Mouse (Mus musculus): ENCODE results near the gene B3gnt3. TPM values are rescaled to one million over a fixed set of nuclear protein-coding genes. Genes with fewer than 3 reads are reported as not detected.

Gene B3gnt3
- total and polyA plus RNA-seq, 3 experiments, result 0.19 to 0.84 TPM; not detected in 1

DNA sequence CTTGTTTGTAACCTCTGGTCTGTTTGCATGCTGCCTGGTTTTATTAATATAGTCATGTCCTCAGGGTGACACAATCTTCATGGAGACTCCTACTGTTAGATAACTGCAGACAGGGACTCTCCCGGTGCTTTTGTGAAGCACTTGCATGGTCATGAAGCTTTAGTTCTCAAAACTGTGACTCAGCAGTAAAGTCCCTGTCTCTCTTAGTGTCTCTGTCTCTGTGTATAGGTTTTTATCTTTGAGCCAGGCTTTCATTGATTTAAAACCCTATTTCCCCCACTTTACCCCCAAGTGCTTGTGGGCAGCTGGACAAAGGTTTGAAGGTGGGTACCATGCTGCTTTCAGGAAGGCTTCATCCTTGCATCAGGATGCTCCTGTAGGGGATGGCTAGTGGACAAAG lies 43.7 kb upstream of the B3gnt3 start:
- no peak overlapping the region for H3K27ac ChIP-seq (ENCODE audit: control insufficient read depth, low read depth, low read length)
- H3K79me2 ChIP-seq (ENCODE audit: control insufficient read depth, insufficient read depth, low read length, poor library complexity), result no peaks in the 10 kb centered on the region
- H3K36me3 ChIP-seq (ENCODE audit: control insufficient read depth in 1 of 2, insufficient read depth in 2 of 2, low read length in 2 of 2), result no peaks in the 10 kb centered on the region
- H3K4me3 ChIP-seq (ENCODE audit: control insufficient read depth in 1 of 2, insufficient read depth in 1 of 2, low read depth in 2 of 2, low read length in 2 of 2), result no peak overlapping the region
- H3K27me3 ChIP-seq (ENCODE audit: control insufficient read depth in 1 of 2, insufficient read depth in 2 of 2, low read length in 2 of 2), result peaks cover 0 to 1% of the 10 kb centered on the region in 2 experiments; a peak in 1 of 4 replicates
- DNase-seq (ENCODE audit: low read depth, low spot score), result no peak
- no peak overlapping the region for H3K9ac ChIP-seq (ENCODE audit: control insufficient read depth, low read depth, low read length, poor library complexity, severe bottlenecking)
- no peaks in the 10 kb centered on the region for H3K9me3 ChIP-seq (replicated peaks; ENCODE audit: insufficient read depth, low read length)
- TF ChIP-seq MAX (IDR thresholded peaks at IDR 0.05; ENCODE audit: low read length), result no peak
- no peak for TF ChIP-seq E2F4 (IDR thresholded peaks at IDR 0.05; ENCODE audit: borderline replicate concordance, low read depth, low read length)
- TF ChIP-seq EP300 (IDR thresholded peaks at IDR 0.05; ENCODE audit: low read depth in 1 of 2, low read length in 2 of 2), result no peak
- TF ChIP-seq ETS1 (IDR thresholded peaks at IDR 0.05; ENCODE audit: low read depth, low read length), result no peak
- TF ChIP-seq HCFC1 (IDR thresholded peaks at IDR 0.05; ENCODE audit: low read depth, low read length), result no peak
- TF ChIP-seq NRF1 (IDR thresholded peaks at IDR 0.05; ENCODE audit: insufficient read depth, low read depth, low read length, poor library complexity, severe bottlenecking), result no peak
- H3K4me1 ChIP-seq (ENCODE audit: control insufficient read depth in 1 of 2, insufficient read depth in 2 of 2, low read length in 2 of 2), result no peaks in the 10 kb centered on the region

DNA sequence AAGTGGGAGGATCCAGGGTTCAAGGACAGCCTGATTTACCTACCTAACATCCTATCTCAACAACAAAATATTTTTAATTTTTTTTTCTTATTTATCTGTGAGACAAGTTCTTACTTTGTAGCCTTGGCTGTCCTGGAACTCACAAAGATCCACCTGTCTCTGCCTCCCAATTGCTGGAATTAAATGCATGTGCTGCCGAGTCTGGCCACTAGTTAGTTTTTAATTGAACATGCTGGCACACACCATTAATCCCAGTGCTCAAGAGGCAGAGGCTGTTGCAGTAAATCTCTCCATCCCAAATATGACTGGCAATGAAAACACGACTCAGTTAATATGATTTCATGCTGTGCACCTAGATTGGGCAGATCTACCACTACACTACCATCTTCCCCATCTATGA lies 41.2 kb upstream of the B3gnt3 start:
- Histone ChIP-seq H3K27ac (ENCODE audit: control insufficient read depth, low read depth, low read length) (no peak overlapping the region), H3K79me2 (ENCODE audit: control insufficient read depth, insufficient read depth, low read length, poor library complexity) (no peaks in the 10 kb centered on the region), H3K36me3 (ENCODE audit: control insufficient read depth in 1 of 2, insufficient read depth in 2 of 2, low read length in 2 of 2) (no peaks in the 10 kb centered on the region), H3K4me1 (ENCODE audit: control insufficient read depth in 1 of 2, insufficient read depth in 2 of 2, low read length in 2 of 2) (no peaks in the 10 kb centered on the region), H3K9me3 (replicated peaks; ENCODE audit: insufficient read depth, low read length) (no peaks in the 10 kb centered on the region), H3K27me3 (ENCODE audit: control insufficient read depth in 1 of 2, insufficient read depth in 2 of 2, low read length in 2 of 2) (no peaks in the 10 kb centered on the region), H3K9ac (ENCODE audit: control insufficient read depth, low read depth, low read length, poor library complexity, severe bottlenecking) (no peak overlapping the region), H3K4me3 (ENCODE audit: control insufficient read depth in 1 of 2, insufficient read depth in 1 of 2, low read depth in 2 of 2, low read length in 2 of 2) (no peak overlapping the region)
- TF ChIP-seq TBP (IDR thresholded peaks at IDR 0.05; ENCODE audit: low read depth, low read length) (no peak), TAL1 (IDR thresholded peaks at IDR 0.05; ENCODE audit: low read length) (no peak), TCF12 (IDR thresholded peaks at IDR 0.05; ENCODE audit: low read depth, low read length) (no peak)
- DNase-seq (ENCODE audit: low read depth, low spot score), result no peak

DNA sequence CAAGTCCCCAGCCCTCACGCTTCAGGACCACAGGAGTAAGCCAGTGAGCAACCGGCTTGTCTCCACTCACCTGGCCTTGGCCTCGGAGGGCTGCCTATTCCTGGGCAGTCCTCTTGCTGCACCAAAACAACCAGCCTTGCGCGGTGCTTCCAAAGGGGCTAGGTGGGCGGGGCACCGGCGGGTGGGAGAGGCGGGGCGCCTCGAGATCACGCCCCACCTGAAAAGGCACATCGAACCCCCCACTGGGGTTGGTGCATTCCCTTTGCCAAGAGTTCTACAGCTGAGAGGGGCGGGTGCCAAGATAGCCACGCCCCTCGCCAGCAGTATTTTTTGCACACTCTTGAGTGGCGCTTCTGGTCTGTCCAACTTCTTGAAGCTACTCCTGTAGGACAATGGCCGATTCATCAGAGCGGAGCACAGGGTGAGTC lies 40.1 kb upstream of the B3gnt3 start:
- DNase-seq (ENCODE audit: low read depth, low spot score), result no peak
- TF ChIP-seq KAT2A (conservative IDR thresholded peaks at IDR 0.05; ENCODE audit: low read depth, low read length) (no peak), GATA1 (IDR thresholded peaks at IDR 0.05; ENCODE audit: low read depth, low read length) (no peak), ZNF384 (IDR thresholded peaks at IDR 0.05; ENCODE audit: low read depth, low read length) (no peak), SMC3 (IDR thresholded peaks at IDR 0.05; ENCODE audit: low read depth, low read length) (no peak), MEF2A (IDR thresholded peaks at IDR 0.05; ENCODE audit: extremely low read depth, insufficient replicate concordance, low read depth, low read length, poor library complexity, severe bottlenecking) (no peak), GABPA (IDR thresholded peaks at IDR 0.05; ENCODE audit: low read depth, low read length) (no peak), POLR2AphosphoS2 (IDR thresholded peaks at IDR 0.05; ENCODE audit: low read length) (no peak), MYB (IDR thresholded peaks at IDR 0.05; ENCODE audit: low read depth, low read length) (no peak), JUND (IDR thresholded peaks at IDR 0.05; ENCODE audit: low read depth, low read length) (no peak), NELFE (IDR thresholded peaks at IDR 0.05; ENCODE audit: low read depth, low read length) (no peak), HCFC1 (IDR thresholded peaks at IDR 0.05; ENCODE audit: low read depth, low read length) (no peak)

More for the DNA sequence above, 40.1 kb upstream of the B3gnt3 start:
- no peak overlapping the region for H3K27ac ChIP-seq (ENCODE audit: control insufficient read depth, low read depth, low read length)
- H3K27me3 ChIP-seq (ENCODE audit: control insufficient read depth in 1 of 2, insufficient read depth in 2 of 2, low read length in 2 of 2), result no peaks in the 10 kb centered on the region
- no peaks in the 10 kb centered on the region for H3K4me1 ChIP-seq (ENCODE audit: control insufficient read depth in 1 of 2, insufficient read depth in 2 of 2, low read length in 2 of 2)
- no peaks in the 10 kb centered on the region for H3K79me2 ChIP-seq (ENCODE audit: control insufficient read depth, insufficient read depth, low read length, poor library complexity)
- H3K9me3 ChIP-seq (replicated peaks; ENCODE audit: insufficient read depth, low read length), result no peaks in the 10 kb centered on the region
- no peak overlapping the region for H3K4me3 ChIP-seq (ENCODE audit: control insufficient read depth in 1 of 2, insufficient read depth in 1 of 2, low read depth in 2 of 2, low read length in 2 of 2)
- H3K9ac ChIP-seq (ENCODE audit: control insufficient read depth, low read depth, low read length, poor library complexity, severe bottlenecking), result no peak overlapping the region
- H3K36me3 ChIP-seq (ENCODE audit: control insufficient read depth in 1 of 2, insufficient read depth in 2 of 2, low read length in 2 of 2), result no peaks in the 10 kb centered on the region
